Mouse (Mus musculus) layer of hippocampus, adult 11-12 months (tissue): ENCODE results near the gene Rfx4.
A peak's percentile ranks its signal among the peaks of the same experiment; 100 is the strongest.

ENCODE experiments used
- DNase-seq: peaks from one replicate; pipeline ENCODE4 v3.0.0; 2022; ENCODE audit warnings: low spot score

Rfx4 gene

DNA sequence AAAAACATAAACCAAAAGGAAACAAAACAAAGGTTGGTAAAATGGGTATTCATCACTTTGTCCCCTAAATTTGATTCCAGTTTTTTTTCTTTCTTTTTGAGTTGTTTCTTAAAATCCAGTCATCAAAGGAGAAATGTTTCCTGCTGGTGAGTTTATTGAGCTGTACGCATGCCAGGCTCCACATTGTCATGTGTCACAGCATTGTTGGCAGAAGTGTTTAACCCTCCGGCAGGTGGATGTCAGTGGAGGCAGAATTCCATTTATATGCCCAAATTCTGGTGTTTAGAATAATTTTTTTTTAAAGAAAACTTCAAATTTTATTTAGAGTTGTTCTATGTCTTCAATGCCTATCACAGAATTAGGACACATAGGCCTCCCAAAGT, 56.0 kb downstream of the Rfx4 start:
- DNase-seq, result no peak

DNA sequence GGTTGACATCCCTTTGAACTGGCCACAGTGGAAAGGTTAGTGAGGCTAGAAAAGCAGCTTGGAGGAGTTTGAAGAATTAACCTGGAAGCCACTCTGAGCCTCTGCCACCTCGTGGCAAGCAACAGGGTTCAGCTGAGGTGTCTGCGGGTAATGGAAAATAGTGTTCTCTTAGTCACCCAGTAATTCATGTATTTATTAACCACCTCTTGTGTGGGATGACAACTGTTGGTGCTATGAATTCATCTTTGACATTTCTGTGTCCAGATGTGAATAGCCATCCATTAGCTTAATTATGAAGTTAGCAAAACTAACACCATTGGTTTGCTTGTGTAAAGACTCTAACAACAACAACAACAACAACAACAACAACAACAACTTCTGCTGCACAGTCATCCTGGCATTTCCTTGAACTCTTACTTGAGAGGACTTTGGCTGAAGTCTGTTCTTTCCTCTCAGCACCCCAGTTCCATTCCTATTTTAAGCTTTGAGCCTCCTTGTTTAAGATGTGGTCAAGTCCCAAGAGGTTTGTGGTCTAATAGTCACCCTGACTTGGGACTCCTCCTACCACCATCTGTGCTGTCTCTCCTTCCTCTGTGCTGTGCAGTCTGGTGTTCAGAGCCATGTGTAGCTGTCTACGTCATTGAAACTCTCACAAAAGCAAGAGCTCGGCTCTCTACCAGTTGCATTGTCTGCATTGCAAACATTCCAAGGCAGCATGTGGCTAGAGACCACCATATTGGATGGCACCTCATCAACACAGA, 60.0 kb downstream of the Rfx4 start:
- no peak for DNase-seq

DNA sequence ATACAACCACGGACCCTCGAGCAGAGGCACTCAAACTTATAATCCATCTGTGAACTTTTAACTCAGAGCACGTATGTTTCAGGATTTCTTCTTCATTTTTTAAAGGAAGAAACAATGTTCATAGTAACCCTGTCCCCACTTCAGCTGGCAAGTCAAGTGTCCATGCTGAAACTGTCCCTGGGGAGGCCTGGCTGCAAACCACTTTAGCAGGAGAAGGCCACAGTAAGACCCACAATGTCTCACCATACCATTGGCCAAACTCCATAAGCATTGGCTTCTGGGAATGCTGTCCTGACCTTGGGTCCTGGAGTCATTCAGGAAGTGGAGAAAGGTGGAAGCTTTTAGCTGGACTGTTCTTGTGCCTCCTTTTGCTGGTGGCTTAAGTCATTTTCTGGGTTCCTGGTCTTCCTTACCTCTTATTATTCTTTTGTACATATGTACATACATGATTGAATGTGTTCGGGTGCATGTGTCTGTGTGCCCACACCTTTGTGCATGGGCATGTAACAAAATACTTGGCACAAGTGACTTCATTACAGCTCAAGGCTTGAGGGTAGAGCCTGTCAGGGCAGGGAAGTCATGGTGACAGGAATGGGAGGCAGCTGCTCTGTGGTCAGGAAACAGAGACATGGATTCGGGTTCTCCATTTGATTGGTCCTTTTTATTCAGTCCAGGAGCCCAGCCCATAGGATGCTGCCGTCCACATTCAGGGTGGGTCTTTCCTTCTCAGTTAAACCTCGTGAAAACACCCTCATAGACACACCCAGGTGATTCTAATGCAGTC, 61.4 kb downstream of the Rfx4 start:
- DNase-seq, result no peak

DNA sequence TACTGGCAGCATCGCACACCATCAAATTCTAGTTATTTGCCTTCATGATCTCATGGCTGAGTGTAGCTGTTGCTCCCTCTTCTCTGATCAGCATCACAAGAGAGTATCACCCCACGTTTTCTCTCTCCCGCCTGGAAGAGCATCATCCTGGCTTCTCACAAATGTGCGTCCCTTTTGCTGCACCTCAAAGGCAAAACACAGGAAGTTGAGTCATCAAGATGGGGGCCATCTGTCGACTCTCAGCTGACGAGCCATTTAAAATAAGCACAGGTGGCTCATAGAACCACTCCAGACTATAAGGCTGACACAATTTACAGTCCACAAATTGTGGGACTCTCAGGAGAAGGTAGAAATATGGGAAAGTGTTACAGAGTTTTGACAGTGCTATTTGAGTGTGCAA, 63.8 kb downstream of the Rfx4 start:
- DNase-seq, result peak; percentile 16

DNA sequence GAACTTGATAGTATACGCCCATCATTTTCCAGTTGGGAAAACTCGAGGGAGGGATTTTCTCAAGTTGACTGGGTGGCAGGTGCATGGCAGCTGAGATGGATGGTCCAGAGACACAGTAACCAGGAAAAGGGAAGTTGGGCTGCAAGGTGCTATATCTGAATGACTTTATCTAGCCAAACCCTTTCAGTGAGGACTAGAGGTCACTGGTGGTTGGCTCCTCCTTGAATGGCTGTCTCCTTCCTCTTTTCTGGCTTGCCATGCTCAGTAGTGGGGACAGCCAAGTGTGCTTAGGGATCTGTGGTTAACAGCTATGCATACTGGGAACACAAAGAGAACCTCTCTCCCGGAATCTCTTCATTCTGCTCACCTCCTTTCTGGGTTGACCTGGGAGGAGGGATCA, 64.4 kb downstream of the Rfx4 start:
- no peak for DNase-seq

DNA sequence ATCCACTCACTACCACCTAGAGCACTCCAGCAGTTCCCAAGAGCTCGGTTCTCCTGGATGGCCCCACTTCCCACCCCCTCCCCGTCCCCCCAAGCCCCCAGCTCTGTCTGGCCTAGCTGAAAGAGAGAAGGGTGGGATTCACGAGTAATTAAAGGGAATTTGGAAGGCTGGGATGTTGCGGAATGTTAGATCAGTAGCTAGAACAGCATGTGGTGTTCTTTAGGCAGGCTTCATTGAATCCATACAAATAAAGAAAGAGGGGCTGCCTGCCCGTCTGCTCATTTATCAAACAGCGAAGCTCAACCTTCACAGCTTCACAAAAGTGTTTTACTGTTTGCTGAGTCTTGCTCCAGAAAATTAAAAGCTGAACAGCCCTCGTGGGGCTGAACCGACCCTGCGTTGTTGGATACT, 66.9 kb downstream of the Rfx4 start:
- DNase-seq, result no peak

DNA sequence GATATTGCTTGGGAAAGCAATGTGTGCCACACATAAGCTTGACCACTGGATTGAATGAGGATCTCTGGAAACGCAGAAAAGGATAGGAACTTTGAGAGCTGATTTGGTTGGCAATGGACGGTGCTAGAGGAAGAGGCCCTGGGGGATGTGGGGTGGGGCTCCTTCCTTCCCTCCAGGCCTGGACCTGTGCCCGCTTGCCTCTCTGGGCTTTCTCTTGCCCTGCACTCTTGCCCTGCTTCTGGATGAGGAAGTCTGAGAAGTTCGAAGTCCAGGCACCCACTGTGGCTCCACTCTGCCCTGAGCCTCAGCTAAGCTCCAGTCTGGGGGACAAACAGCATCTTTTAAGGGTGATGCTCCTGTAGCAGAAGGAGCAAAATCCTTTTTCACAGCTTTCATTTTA, 67.8 kb downstream of the Rfx4 start:
- no peak for DNase-seq

DNA sequence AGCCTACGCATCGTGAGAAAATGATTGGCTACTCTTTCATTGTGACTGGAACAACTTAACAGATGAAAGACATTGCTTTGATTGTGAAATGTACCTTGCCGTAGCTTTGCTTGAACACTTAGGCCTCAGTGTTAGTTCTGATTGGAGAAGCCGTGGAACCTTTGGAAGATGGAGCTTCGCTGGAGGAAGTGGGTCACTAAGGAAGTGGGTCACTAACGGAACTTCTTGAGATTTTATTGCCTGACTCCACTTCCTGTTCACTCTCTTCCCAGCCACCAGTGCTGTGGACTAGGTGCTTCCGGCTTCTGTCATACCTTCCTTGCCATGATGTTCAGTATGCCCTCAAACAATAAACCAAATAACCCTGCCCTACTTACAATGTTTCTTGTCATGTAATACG, 73.1 kb downstream of the Rfx4 start:
- no peak for DNase-seq

DNA sequence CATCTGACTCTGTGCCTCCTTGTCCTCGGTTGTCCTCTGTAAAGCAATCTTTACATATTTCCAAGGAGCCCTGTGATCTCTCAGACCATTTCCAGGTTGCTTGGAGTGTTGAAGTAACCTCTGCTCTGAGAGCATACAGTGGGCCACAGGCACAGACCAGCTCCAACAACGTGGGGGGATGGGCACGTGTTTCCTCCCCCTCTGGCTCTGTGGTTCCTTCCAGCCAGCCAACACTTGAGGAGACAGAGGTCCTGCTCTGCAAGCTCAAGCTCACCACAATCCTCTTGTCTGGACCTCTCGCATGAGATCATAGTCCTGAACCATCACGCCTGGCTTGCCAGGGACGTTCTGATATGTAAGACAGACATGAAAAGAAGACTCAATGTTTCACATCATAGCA, 79.7 kb downstream of the Rfx4 start:
- no peak for DNase-seq

DNA sequence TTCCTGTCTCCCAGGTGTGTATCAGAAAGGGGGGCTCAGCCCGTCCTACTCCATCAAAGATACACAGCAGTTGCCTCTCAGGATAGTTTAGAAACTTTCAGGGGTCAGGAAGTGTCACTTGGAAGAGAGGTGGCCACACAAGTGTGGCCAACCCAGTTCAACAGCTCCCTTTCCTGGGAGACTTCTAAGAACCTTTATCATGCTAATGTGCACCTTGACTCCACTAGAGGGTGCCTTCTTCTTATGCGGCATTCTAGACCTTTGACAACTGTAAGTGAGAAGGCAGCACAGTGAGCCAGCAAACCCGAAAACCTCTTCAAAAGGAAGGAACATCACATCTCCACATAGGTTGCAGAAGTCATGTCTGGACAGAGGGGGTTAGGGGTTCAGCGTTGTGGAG, 80.2 kb downstream of the Rfx4 start:
- peak; percentile 21 for DNase-seq

DNA sequence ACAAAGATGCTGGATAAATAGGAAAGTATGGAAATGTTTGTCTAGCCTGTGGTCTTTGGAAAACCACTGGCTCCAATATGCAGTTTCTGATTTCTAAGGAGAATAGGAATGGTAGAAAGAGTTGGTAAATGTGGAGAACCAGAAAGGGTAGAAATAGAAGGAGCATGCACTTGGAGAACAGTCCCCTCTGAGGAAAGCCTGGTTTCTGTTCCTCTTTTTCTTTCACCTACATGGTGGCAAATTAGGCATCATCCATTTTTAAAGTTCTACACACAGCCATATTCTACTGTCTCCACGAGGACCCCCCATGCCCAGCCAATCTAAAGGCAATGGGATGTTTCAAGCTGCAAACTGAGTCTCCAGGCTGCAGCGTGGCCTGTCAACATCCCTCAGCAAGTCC, 81.5 kb downstream of the Rfx4 start:
- DNase-seq, result no peak

DNA sequence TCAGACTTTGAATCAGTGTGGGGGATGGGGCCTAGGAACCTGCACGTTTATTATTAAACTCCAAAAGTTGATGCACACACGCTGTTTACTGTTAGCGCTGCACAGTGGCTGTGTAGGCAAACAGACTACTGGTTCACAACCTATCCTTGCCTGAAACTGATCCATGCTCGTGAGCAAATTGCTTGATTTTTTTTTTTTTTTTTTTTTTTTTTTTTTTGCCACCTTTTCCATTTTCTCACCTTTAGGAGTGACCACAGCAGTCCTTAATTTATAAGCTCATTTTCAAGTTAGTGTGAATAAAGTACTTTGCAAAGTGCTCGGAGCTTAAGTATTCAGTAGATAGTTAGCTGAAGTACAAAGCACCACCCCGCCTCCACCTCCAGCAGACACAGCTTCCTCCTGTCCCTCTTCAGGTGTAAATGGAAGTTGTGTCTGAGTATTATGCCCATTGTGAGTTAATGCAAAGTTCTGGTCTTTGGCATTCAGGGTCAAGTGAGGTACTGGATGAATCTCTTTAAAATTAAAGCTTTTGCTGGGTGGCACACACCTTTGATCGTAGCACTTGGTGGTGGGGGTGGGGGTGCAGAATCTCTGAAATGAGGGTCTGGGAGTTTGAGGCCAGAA, 83.1 kb downstream of the Rfx4 start:
- DNase-seq, result no peak

DNA sequence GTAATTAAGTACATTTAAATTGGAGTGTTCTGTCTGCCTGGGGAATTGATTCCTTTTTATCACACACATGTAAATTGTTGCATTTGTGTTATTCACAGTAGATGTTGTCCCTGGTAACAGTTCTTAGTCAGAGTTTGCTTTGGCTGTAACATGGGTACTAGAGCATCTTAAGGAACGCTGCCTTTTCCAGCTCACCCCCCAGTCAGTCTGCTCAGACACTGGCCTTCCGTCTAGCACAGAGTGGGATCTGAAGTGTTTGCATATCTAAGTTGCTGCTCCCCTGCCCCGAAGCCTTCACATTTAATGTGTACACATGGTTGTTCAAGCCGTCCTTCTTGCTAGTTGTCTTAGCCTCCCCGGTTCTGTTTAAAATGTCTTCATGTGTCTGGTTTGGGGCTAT, 90.8 kb downstream of the Rfx4 start:
- DNase-seq, result no peak

DNA sequence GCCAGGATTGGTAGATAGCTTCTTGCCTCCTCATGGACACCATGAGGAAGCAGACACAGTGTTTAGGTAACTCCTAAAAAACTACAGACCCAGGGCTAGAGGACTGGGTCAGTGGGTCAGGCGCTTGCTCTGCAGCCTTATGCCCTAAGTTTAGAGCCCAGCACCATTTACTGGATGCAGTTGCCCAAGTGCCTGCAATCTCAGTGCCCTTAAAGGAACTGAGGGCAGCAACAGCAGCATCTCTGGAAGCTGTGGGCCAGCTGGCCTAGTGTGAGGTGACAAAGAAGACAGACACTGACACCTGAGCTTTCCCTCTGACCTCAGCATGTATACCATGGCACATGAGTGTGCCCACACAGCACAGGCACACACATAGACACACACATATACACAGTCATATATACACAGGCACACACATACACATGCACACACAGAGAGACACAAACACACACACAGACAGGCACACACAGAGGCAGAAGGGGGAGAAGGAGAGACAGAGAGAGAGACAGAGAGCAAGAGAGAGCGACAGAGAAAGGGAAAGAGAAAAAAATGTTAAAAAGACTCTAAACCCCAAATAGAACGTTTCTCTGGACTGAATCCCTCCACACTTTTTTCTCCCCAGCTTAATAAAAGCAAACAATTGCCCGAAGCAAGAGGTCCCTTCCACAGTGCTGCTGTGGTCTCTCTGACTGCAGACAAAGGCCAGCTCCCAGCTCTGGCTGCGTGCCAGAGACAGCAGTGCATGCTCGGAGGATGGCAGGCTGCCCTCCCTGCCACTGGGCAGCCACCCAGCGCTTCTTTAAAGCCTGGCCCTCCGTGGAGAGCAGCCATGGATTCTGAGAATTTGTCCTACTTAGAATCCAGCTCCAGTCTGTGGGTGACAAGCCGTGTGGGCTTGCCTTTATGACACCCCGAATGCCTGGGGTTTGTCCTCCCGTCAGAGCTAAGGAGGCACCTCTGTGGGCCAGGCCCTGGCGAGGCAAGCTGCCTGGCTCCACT, 96.4 kb downstream of the Rfx4 start:
- DNase-seq, result peak; percentile 76

DNA sequence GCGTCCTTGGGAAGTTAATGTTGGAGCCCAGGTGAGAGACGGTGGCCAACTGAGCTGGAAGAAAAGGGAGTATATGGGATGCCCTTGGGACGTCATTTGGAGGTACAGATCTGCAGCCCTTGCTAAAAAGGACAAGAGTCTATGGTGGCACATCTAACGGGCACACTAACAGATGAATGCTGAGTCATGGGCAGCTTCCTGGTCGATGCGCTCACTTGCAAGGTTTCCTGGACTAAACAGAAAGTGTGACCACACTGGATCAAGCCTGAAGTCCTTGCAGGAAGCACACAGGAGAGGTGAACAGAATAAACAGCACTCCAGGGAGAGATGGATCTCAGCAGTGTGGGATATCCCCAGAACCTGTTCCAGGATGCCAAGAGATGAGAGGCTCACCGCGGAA, 98.2 kb downstream of the Rfx4 start:
- no peak for DNase-seq

DNA sequence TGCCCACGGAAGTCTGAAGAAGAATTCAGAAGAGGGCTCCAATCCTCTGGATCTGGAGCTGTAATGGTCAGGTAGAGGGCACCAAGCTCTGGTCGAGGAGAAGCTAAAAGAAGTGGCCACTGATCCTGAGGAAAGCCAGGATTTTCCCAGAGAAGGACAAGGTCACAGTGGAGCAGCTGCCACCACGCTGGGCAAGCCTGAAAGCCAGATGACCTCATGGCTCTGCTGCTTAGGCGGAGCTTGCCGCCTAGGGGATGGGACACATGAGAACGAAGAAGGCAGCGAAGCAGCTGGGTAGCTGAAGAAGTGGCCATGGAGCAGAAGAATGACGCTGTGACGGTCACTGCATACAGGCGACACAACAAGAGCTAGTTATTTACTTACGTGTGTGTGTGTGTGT, 99.6 kb downstream of the Rfx4 start:
- DNase-seq, result no peak

DNA sequence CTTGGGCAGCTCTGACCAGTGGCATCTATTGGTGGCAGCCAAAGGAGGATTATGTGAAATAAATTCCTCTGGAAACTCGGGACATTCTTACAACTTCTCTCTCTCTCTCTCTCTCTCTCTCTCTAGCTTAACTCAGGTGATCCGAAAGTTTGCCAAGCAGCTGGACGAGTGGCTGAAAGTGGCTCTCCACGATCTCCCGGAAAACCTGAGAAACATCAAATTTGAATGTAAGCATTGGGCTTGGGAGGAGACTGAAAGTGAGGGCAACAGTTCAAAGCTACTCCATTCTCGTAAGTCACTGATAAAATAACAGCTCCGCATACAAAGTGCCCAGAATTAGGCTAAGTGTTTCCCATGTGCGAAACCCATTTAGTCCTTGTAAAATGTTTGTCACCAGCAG, 102.5 kb downstream of the Rfx4 start:
- no peak for DNase-seq

DNA sequence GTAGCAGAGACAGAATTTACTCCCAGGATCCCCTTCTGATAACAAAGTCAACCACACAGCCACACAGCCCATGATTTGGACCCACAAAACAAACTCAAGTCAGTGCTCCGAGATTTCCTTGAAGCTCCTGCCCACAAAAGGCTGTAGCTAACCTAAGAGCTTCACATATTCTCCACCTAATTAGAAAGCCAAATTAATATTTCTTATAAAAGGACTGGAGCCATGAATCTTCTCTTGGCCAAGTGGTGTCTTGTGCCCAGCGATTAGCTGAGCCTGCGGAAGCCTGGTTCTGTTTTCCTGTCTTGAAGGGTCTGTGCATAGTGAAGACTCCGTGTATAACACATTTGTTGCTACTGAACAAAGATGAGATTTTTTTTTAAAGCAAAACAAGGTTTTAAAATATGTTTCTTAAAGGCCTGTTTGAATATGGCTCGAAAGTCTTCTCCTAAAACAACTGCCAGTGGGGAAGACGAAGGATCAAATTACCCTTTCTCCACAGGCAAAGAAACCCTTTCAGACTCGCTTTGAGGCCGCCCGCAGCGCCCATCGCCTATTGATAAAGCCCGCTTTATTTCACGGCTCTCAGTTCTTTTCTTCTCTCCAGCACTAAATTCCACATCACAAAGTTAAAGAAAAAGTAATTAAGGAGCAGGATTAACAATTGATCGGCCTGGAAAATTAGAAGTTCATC, 103.1 kb downstream of the Rfx4 start:
- no peak for DNase-seq

DNA sequence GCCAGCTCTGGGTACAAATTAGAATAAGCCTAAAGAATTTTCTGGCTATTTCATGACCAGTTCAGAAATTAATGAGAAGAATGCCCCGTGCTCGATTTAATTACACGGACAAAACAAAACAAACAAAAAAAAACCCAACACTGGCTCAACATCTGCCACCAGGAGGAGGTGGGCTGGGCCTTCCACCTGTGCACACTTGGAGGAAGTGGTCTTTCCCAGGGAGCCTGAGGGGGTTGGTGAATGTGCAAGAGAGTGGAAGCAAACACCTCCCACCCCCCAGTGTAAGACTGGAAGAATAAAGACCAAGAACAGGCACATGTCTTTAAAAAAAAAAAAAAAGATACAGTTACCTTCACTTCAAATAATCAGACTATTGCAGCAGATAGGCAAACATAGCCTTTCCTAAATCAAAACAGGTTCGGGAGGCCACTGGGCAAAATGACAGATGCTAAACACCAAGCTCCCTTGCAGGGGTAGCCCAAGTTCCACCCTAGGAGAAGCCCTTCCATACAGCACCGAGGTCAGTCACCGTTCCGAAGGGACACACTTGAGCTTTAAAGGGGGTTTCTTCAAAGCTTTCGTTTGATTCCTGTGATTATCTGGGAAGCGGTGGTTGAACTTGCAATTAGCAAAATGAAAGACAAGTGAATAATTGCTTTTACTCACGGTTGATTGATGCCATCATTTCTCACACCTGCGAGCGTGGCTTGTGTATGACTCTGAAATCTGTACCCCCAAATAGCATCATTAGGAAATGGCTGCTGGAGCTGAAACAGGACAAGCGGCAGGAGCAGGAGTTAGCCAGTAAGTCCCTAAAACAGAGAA, 103.9 kb downstream of the Rfx4 start:
- no peak for DNase-seq

DNA sequence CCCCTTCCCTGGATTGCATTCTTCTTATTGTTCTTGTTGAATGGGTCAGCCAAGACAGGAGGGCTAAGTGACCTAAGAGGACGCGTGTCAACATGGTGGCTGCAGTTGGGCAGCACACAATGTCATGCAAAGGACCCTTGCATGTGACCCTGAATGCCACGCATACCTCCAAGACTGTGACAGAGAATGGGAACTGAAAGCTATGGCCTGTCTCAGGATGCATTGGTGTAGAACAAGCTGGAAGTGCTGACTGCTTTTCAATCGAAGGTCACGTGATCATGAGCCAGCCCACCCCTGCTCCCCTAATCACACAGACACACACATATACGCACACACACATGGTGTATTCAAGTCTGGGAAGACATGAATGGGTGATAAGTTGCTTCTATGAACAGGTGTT, 107.6 kb downstream of the Rfx4 start:
- no peak for DNase-seq

DNA sequence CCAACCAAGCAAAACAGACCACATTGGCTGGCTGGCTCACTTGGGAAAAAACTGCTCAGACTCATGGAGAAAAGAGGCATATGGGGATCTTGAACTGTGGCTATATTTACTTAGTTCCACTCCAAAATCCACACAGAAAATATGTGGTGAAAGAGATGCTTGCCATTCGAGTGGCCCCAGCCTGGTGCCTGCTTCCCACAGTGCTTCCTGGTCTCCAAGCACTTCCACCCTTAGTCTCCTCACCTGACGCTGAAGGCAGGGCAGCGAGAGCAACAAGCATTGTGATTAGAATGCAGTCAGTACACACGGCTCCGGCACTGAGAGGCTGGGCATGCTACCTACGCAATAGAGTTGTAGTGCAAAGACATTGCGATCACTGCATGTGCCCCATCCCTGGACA, 111.7 kb downstream of the Rfx4 start:
- no peak for DNase-seq
